Mouse (Mus musculus) brain, embryonic 14.5 days (tissue): ENCODE results near the gene B3gnt2. TPM values are rescaled to one million over a fixed set of nuclear protein-coding genes. Genes with fewer than 3 reads are reported as not detected.
A peak's percentile ranks its signal among the peaks of the same experiment; 100 is the strongest.

ENCODE experiments used
- DNase-seq: peaks from one replicate; pipeline ENCODE4 v3.0.0-alpha.2; 2011; ENCODE audit warnings: low read depth
- CTCF ChIP-seq: fragments of 200-500 bp; IDR thresholded peaks from 2 replicates; pipeline ENCODE4 v1.5.1; 2012; ENCODE audit warnings: inconsistent platforms, mild to moderate bottlenecking, moderate library complexity, borderline replicate concordance; ENCODE audit not compliant: insufficient read depth, insufficient read length; ENCODE audit errors: extremely low read depth
- POLR2A ChIP-seq: fragments of 200-500 bp; IDR thresholded peaks from 2 replicates; pipeline ENCODE4 v1.6.1; 2012; ENCODE audit warnings: mild to moderate bottlenecking, inconsistent platforms, borderline replicate concordance; ENCODE audit not compliant: poor library complexity, insufficient read depth, insufficient read length, severe bottlenecking; ENCODE audit errors: extremely low read depth
- polyA plus RNA-seq: library from polyadenylated mRNA; depleted of rRNA; stranded (reverse); fragments of >200 nt; gene quantifications from 2 replicates; pipeline ENCODE4 v1.2.3, GENCODE M21; 2012

B3gnt2 gene
- polyA plus RNA-seq, 1 experiment = 2.3 TPM

GRCm38 (mm10) chr11:22861315-22861714 lies 554 bp upstream of the B3gnt2 start:
- no peak for DNase-seq
- TF ChIP-seq POLR2A (no peak), CTCF (no peak)

- TF ChIP-seq CTCF (peak; percentile 13; the same call in 1 of the 2 replicates), POLR2A (0 out of 2 replicates have a peak, but pooled peaks have one; percentile 44)
- peak; percentile 88 for DNase-seq
Observed at GRCm38 (mm10) chr11:22859633-22860334, 977 bp downstream of the B3gnt2 start.

- TF ChIP-seq CTCF (no peak), POLR2A (no peak)
- no peak for DNase-seq
Observed at GRCm38 (mm10) chr11:22859301-22859632, 1.5 kb downstream of the B3gnt2 start.

GRCm38 (mm10) chr11:22858441-22859300 lies 2.1 kb downstream of the B3gnt2 start:
- no peak for TF ChIP-seq POLR2A
- TF ChIP-seq CTCF = no peak
- no peak for DNase-seq

- TF ChIP-seq CTCF = no peak
- TF ChIP-seq POLR2A = no peak
- DNase-seq = no peak
Observed at GRCm38 (mm10) chr11:22857705-22858440, 2.9 kb downstream of the B3gnt2 start.

GRCm38 (mm10) chr11:22857106-22857704 lies 3.6 kb downstream of the B3gnt2 start:
- DNase-seq = no peak
- no peak for TF ChIP-seq POLR2A
- no peak for TF ChIP-seq CTCF

- TF ChIP-seq POLR2A (no peak), CTCF (no peak)
- DNase-seq = no peak
Observed at GRCm38 (mm10) chr11:22856371-22856965, 4.3 kb downstream of the B3gnt2 start.

GRCm38 (mm10) chr11:22854571-22854970 lies 6.2 kb downstream of the B3gnt2 start:
- TF ChIP-seq CTCF = no peak
- no peak for TF ChIP-seq POLR2A
- no peak for DNase-seq

- DNase-seq = no peak
- TF ChIP-seq CTCF = no peak
- no peak for TF ChIP-seq POLR2A
Observed at GRCm38 (mm10) chr11:22853477-22854157, 7.1 kb downstream of the B3gnt2 start.

- TF ChIP-seq CTCF (no peak), POLR2A (no peak)
Observed at GRCm38 (mm10) chr11:22852510-22852909, 8.3 kb downstream of the B3gnt2 start.

More at GRCm38 (mm10) chr11:22852510-22852909, 8.3 kb downstream of the B3gnt2 start:
- no peak for DNase-seq
